Mouse (Mus musculus): ENCODE results near the gene Cyp2w1. TPM values are rescaled to one million over a fixed set of nuclear protein-coding genes. Genes with fewer than 3 reads are reported as not detected.
A peak's percentile ranks its signal among the peaks of the same experiment; 100 is the strongest.

Gene Cyp2w1
- polyA plus RNA-seq, 1 experiment from 2014 or later: 4.8 TPM

GRCm38 (mm10) chr5:139373126-139373525 lies 20.7 kb downstream of the Cyp2w1 start:
- no peak for ATAC-seq (ENCODE audit: low FRiP score, low TSS enrichment)
- H3K27ac ChIP-seq (replicated peaks): no peak overlapping the region
- no peaks in the 10 kb centered on the region for H3K27me3 ChIP-seq (ENCODE audit: control insufficient read depth, insufficient read depth, low read length)

GRCm38 (mm10) chr5:139373889-139374444 lies 21.6 kb downstream of the Cyp2w1 start:
- no peak for ATAC-seq (ENCODE audit: low FRiP score, low TSS enrichment)
- DNase-seq (ENCODE audit: low spot score): no peak
- H3K4me1 ChIP-seq (replicated peaks; ENCODE audit: control insufficient read depth, insufficient read depth): peaks cover 5% of the 10 kb centered on the region
- no peak overlapping the region for H3K4me2 ChIP-seq (replicated peaks; ENCODE audit: low read depth)
- H3K27me3 ChIP-seq (ENCODE audit: control insufficient read depth, insufficient read depth, low read length): no peaks in the 10 kb centered on the region
- H3K27ac ChIP-seq (replicated peaks): no peak overlapping the region
- 68% methylated on average over 6 of the region's 6 CpGs for WGBS
- H3K9ac ChIP-seq (ENCODE audit: low read length): no peak overlapping the region
- no peak for TF ChIP-seq CTCF (IDR thresholded peaks at IDR 0.05; ENCODE audit: low read depth)
- no peak overlapping the region for H3K4me3 ChIP-seq (ENCODE audit: low read depth, low read length)
- no peaks in the 10 kb centered on the region for H3K9me3 ChIP-seq (ENCODE audit: control insufficient read depth, low read length)
- H3K36me3 ChIP-seq (ENCODE audit: control insufficient read depth, insufficient read depth, low read length): no peaks in the 10 kb centered on the region

More at GRCm38 (mm10) chr5:139373126-139373525, 20.7 kb downstream of the Cyp2w1 start:
- whole genome bisulfite sequencing: 77% methylated on average over 3 of the region's 3 CpGs
- H3K9ac ChIP-seq (ENCODE audit: low read length): no peak overlapping the region
- H3K4me2 ChIP-seq (replicated peaks; ENCODE audit: low read depth): no peak overlapping the region
- H3K4me1 ChIP-seq (replicated peaks; ENCODE audit: control insufficient read depth, insufficient read depth): peaks cover 3% of the 10 kb centered on the region
- DNase-seq (ENCODE audit: low spot score): no peak
- TF ChIP-seq EP300 (optimal IDR thresholded peaks at IDR 0.05) (no peak), CTCF (IDR thresholded peaks at IDR 0.05; ENCODE audit: low read depth) (no peak)
- H3K36me3 ChIP-seq (ENCODE audit: control insufficient read depth, insufficient read depth, low read length): no peaks in the 10 kb centered on the region
- no peaks in the 10 kb centered on the region for H3K9me3 ChIP-seq (ENCODE audit: control insufficient read depth, low read length)
- no peak overlapping the region for H3K4me3 ChIP-seq (ENCODE audit: low read depth, low read length)

GRCm38 (mm10) chr5:139374841-139375240 lies 22.4 kb downstream of the Cyp2w1 start:
- Histone ChIP-seq H3K27ac (replicated peaks) (no peak overlapping the region), H3K27me3 (ENCODE audit: control insufficient read depth, insufficient read depth, low read length) (no peaks in the 10 kb centered on the region), H3K9ac (ENCODE audit: low read length) (no peak overlapping the region), H3K4me2 (replicated peaks; ENCODE audit: low read depth) (no peak overlapping the region), H3K4me1 (replicated peaks; ENCODE audit: control insufficient read depth, insufficient read depth) (peaks cover 11% of the 10 kb centered on the region), H3K36me3 (ENCODE audit: control insufficient read depth, insufficient read depth, low read length) (no peaks in the 10 kb centered on the region), H3K9me3 (ENCODE audit: control insufficient read depth, low read length) (no peaks in the 10 kb centered on the region), H3K4me3 (ENCODE audit: low read depth, low read length) (no peak overlapping the region)
- DNase-seq (ENCODE audit: low spot score): no peak
- 52% methylated on average over 2 of the region's 2 CpGs for WGBS
- no peak for ATAC-seq (ENCODE audit: low FRiP score, low TSS enrichment)
- no peak for TF ChIP-seq EP300 (optimal IDR thresholded peaks at IDR 0.05)

GRCm38 (mm10) chr5:139377468-139378270 lies 25.3 kb downstream of the Cyp2w1 start, which contains the start of gene Gpr146:
Gene Gpr146, plus strand, starts transcription at chr5:139377697.
- Histone ChIP-seq H3K4me1 (replicated peaks; ENCODE audit: control insufficient read depth, insufficient read depth) (peaks cover 15% of the 10 kb centered on the region; the same call in 1 of the 2 replicates), H3K27ac (replicated peaks) (peak within 1 kb of the TSS; percentile 85), H3K4me3 (ENCODE audit: low read depth, low read length) (no peak within 1 kb of the TSS), H3K4me2 (replicated peaks; ENCODE audit: low read depth) (no peak within 1 kb of the TSS), H3K27me3 (ENCODE audit: control insufficient read depth, insufficient read depth, low read length) (no peaks in the 10 kb centered on the region), H3K9ac (ENCODE audit: low read length) (peak within 1 kb of the TSS; percentile 18; the same call in 1 of the 2 replicates), H3K9me3 (ENCODE audit: control insufficient read depth, low read length) (no peaks in the 10 kb centered on the region), H3K36me3 (ENCODE audit: control insufficient read depth, insufficient read depth, low read length) (no peaks in the 10 kb centered on the region)
- ATAC-seq (ENCODE audit: low FRiP score, low TSS enrichment): no peak
- TF ChIP-seq EP300 (optimal IDR thresholded peaks at IDR 0.05) (no peak), CTCF (IDR thresholded peaks at IDR 0.05; ENCODE audit: low read depth) (no peak)
- DNase-seq (ENCODE audit: low spot score): no peak
- 44% methylated on average over 18 of the region's 18 CpGs for WGBS

- TF ChIP-seq EP300 (optimal IDR thresholded peaks at IDR 0.05) (no peak), CTCF (IDR thresholded peaks at IDR 0.05; ENCODE audit: low read depth) (no peak)
- Histone ChIP-seq H3K4me2 (replicated peaks; ENCODE audit: low read depth) (no peak overlapping the region), H3K36me3 (ENCODE audit: control insufficient read depth, insufficient read depth, low read length) (no peaks in the 10 kb centered on the region), H3K27me3 (ENCODE audit: control insufficient read depth, insufficient read depth, low read length) (no peaks in the 10 kb centered on the region), H3K4me3 (ENCODE audit: low read depth, low read length) (no peak overlapping the region), H3K9ac (ENCODE audit: low read length) (no peak overlapping the region), H3K9me3 (ENCODE audit: control insufficient read depth, low read length) (no peaks in the 10 kb centered on the region), H3K4me1 (replicated peaks; ENCODE audit: control insufficient read depth, insufficient read depth) (peaks cover 15% of the 10 kb centered on the region; the same call in 1 of the 2 replicates), H3K27ac (replicated peaks) (peak overlapping the region; percentile 65; the same call in 1 of the 2 replicates)
- ATAC-seq (ENCODE audit: low FRiP score, low TSS enrichment): no peak
- DNase-seq (ENCODE audit: low spot score): no peak
- WGBS: 80% methylated on average over 7 of the region's 7 CpGs
Observed at GRCm38 (mm10) chr5:139378271-139378556, 25.8 kb downstream of the Cyp2w1 start.
